Mouse (Mus musculus): ENCODE results near the gene Pla2g4e. TPM values are rescaled to one million over a fixed set of nuclear protein-coding genes. Genes with fewer than 3 reads are reported as not detected.
A peak's percentile ranks its signal among the peaks of the same experiment; 100 is the strongest.

Pla2g4e gene
- polyA plus RNA-seq, 1 experiment from 2014 or later, result not detected

DNA sequence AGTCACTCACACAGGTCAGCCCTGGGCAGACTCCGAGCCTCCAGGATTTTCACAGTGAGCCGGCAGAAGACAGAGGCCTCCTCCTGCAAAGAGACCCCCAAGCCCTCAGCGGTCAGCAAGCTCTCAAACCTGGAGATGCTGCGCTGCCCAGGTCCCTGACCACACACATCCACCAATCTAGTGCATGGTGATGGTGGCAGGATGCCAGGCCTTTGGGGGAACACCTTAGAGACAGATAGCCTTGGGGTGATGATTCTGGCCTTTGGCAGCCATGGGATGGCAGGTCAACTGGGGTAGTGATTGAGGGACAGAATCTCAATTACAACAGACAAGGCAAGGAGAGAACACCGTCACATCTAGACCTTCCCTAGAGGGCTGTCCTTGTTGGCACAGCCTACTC is 39.0 kb upstream of the Pla2g4e start:
- H3K4me2 ChIP-seq (ENCODE audit: low read length), result no peak overlapping the region
- WGBS, result 75% methylated on average over 5 of the region's 5 CpGs
- H3K4me3 ChIP-seq (replicated peaks; ENCODE audit: low read depth, low read length), result no peak overlapping the region
- no peaks in the 10 kb centered on the region for H3K4me1 ChIP-seq (replicated peaks; ENCODE audit: insufficient read depth, low read length)
- ATAC-seq (replicated peaks; ENCODE audit: low FRiP score, low read depth) (no peak), DNase-seq (ENCODE audit: low spot score) (no peak)
- no peaks in the 10 kb centered on the region for H3K27me3 ChIP-seq (ENCODE audit: insufficient read depth, low read length)
- no peaks in the 10 kb centered on the region for H3K9me3 ChIP-seq (replicated peaks; ENCODE audit: low read length)
- H3K9ac ChIP-seq (ENCODE audit: low read depth, low read length), result no peak overlapping the region
- no peak for TF ChIP-seq CTCF (IDR thresholded peaks at IDR 0.05; ENCODE audit: low read depth)
- no peaks in the 10 kb centered on the region for H3K36me3 ChIP-seq (ENCODE audit: insufficient read depth, low read length)
- H3K27ac ChIP-seq, result no peak overlapping the region

DNA sequence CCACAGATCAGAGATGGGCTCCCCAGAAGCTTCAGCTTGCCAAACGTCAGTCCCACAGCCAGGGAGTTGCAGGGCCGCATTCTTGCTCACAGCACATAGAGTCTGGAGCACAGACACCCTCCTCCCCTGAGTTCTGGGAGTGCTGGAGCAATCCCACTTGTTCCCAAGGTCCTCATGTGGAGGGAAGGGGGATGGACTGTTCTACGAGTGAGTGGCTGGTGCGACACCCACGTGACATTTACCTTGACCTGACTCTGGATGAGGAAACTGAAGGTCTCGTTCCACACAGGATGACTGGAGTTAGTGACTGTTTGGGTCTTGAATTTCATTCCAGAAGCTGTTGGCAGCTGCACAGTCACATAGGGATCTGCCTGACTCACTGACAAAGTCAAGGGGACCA is 38.4 kb upstream of the Pla2g4e start:
- Histone ChIP-seq H3K36me3 (ENCODE audit: insufficient read depth, low read length) (no peaks in the 10 kb centered on the region), H3K4me3 (replicated peaks; ENCODE audit: low read depth, low read length) (no peak overlapping the region), H3K9ac (ENCODE audit: low read depth, low read length) (no peak overlapping the region), H3K4me2 (ENCODE audit: low read length) (no peak overlapping the region), H3K27ac (no peak overlapping the region), H3K9me3 (replicated peaks; ENCODE audit: low read length) (no peaks in the 10 kb centered on the region), H3K4me1 (replicated peaks; ENCODE audit: insufficient read depth, low read length) (no peaks in the 10 kb centered on the region), H3K27me3 (ENCODE audit: insufficient read depth, low read length) (no peaks in the 10 kb centered on the region)
- DNase-seq (ENCODE audit: low spot score) (no peak), ATAC-seq (replicated peaks; ENCODE audit: low FRiP score, low read depth) (no peak)
- 25% methylated on average over 6 of the region's 6 CpGs for WGBS
- no peak for TF ChIP-seq CTCF (IDR thresholded peaks at IDR 0.05; ENCODE audit: low read depth)

DNA sequence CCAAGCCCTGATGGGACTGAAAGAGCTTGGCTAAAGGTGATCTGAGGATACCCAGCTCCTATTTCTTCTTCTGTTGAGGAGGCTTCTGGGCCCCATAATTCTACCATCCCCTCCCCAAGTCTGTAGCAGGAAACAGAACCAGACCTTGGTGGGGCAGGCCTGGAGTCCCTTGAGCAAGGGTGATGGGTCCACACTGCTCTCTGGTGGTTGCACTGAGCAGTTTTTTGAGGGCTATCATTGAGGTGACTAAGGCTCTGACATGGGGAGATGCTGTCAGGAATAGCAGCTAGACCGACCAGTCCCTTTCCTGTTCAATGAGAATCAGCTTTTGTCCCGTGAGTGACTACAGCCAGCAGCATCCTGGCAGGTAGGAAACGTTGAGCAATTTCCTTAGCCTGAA is 36.1 kb upstream of the Pla2g4e start:
- WGBS, result 56% methylated on average over 3 of the region's 3 CpGs
- H3K9me3 ChIP-seq (replicated peaks; ENCODE audit: low read length), result no peaks in the 10 kb centered on the region
- no peaks in the 10 kb centered on the region for H3K4me1 ChIP-seq (replicated peaks; ENCODE audit: insufficient read depth, low read length)
- H3K4me2 ChIP-seq (ENCODE audit: low read length), result no peak overlapping the region
- TF ChIP-seq CTCF (IDR thresholded peaks at IDR 0.05; ENCODE audit: low read depth), result peak; percentile 45
- H3K27me3 ChIP-seq (ENCODE audit: insufficient read depth, low read length), result no peaks in the 10 kb centered on the region
- H3K36me3 ChIP-seq (ENCODE audit: insufficient read depth, low read length), result no peaks in the 10 kb centered on the region
- no peak overlapping the region for H3K27ac ChIP-seq
- no peak overlapping the region for H3K4me3 ChIP-seq (replicated peaks; ENCODE audit: low read depth, low read length)
- DNase-seq (ENCODE audit: low spot score), result no peak
- no peak for ATAC-seq (replicated peaks; ENCODE audit: low FRiP score, low read depth)
- no peak overlapping the region for H3K9ac ChIP-seq (ENCODE audit: low read depth, low read length)

DNA sequence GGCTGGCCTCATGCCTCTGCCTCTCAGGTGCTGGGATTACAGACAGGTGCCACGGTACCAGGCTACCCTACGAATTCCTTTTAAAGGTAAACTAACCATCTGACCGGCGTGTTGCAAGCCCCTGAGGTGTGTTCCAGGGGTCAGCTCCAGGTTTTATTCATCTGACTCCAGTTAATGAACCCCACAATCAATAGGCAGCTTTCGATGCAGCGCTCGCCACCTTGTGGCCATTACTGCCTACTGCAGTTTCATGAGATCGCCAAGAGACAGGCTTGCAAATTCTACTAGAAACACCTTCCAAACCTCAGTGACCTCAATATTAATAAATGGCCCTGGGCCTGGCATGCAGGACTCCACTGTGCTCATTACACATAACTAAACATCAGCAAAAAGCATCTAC is 34.8 kb upstream of the Pla2g4e start:
- 14% methylated on average over 8 of the region's 8 CpGs for WGBS
- DNase-seq (ENCODE audit: low spot score) (peak; percentile 63), ATAC-seq (replicated peaks; ENCODE audit: low FRiP score, low read depth) (no peak)

DNA sequence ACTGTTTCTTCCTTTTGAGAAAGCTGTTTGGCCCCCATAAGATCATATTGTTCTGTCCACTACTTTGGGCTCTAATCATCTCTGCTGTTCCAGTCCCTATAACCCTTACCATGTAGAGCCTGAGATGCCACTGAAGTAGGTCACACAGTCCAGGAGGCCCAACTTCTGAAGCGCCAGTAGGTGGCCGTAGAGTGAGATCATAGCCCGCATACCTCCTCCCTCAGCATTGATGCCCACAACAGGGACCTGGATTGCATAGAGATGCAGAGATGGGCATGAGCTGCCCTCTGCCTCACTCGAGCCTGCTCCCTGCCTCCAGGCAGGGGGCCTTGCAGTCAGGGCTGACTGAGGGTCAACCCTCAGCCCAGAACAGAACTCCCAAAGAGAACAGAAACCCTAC is 31.8 kb upstream of the Pla2g4e start:
- H3K9me3 ChIP-seq (replicated peaks; ENCODE audit: low read length), result no peaks in the 10 kb centered on the region
- WGBS, result 72% methylated on average over 4 of the region's 4 CpGs
- DNase-seq (ENCODE audit: low spot score) (no peak), ATAC-seq (replicated peaks; ENCODE audit: low FRiP score, low read depth) (no peak)
- no peaks in the 10 kb centered on the region for H3K4me1 ChIP-seq (replicated peaks; ENCODE audit: insufficient read depth, low read length)
- H3K9ac ChIP-seq (ENCODE audit: low read depth, low read length), result no peak overlapping the region
- no peaks in the 10 kb centered on the region for H3K36me3 ChIP-seq (ENCODE audit: insufficient read depth, low read length)
- H3K27ac ChIP-seq, result no peak overlapping the region
- no peak overlapping the region for H3K4me3 ChIP-seq (replicated peaks; ENCODE audit: low read depth, low read length)
- H3K4me2 ChIP-seq (ENCODE audit: low read length), result no peak overlapping the region
- H3K27me3 ChIP-seq (ENCODE audit: insufficient read depth, low read length), result no peaks in the 10 kb centered on the region
- no peak for TF ChIP-seq CTCF (IDR thresholded peaks at IDR 0.05; ENCODE audit: low read depth)

More for the DNA sequence above, 34.8 kb upstream of the Pla2g4e start:
- Histone ChIP-seq H3K4me3 (replicated peaks; ENCODE audit: low read depth, low read length) (no peak overlapping the region), H3K4me1 (replicated peaks; ENCODE audit: insufficient read depth, low read length) (no peaks in the 10 kb centered on the region), H3K36me3 (ENCODE audit: insufficient read depth, low read length) (no peaks in the 10 kb centered on the region), H3K9me3 (replicated peaks; ENCODE audit: low read length) (no peaks in the 10 kb centered on the region), H3K4me2 (ENCODE audit: low read length) (no peak overlapping the region), H3K27me3 (ENCODE audit: insufficient read depth, low read length) (no peaks in the 10 kb centered on the region), H3K27ac (no peak overlapping the region), H3K9ac (ENCODE audit: low read depth, low read length) (no peak overlapping the region)
- peak; percentile 83 for TF ChIP-seq CTCF (IDR thresholded peaks at IDR 0.05; ENCODE audit: low read depth)

DNA sequence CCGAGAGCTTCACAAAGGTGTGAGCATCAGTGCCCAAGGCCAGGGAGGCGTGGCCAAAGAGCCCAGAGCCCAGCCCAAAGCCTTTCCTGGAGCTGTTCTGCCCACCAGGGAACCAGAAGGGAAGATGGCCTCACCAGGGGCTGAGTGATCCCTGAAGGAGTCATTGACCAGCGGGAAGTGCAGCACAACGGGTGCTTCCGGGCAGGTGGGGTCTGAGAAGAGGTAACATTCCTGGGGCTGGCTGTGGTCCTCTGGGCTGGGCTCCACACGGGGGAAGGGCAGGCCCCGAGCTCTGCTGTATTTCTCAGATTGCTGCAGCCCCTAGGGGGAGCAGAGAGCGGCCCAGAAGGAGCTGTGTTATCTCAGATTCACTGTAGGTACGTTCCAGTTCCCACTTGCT is 23.5 kb upstream of the Pla2g4e start:
- Histone ChIP-seq H3K4me3 (replicated peaks; ENCODE audit: low read depth, low read length) (no peak overlapping the region), H3K9me3 (replicated peaks; ENCODE audit: low read length) (no peaks in the 10 kb centered on the region)
- 1% methylated on average over 9 of the region's 9 CpGs for WGBS

DNA sequence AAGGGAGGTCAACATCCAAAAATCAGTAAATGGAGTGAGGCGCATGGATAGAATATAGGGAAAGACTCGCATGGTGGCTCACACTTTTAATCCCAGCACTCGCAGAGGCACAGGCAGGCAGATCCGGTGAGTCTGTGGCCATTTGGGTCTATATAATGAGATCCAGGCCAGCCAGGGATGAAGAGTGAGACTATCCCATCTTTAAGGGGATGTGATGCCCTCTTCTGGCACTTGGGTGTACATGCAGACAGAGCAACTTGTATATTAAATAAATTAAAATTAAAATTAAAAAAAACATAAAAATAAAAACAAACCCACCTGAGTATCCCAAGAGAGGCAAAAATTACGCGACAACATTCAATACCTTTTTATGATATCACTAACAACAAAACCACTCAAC is 20.4 kb upstream of the Pla2g4e start:
- 77% methylated on average over 6 of the region's 6 CpGs for WGBS

More for the DNA sequence above, 23.5 kb upstream of the Pla2g4e start:
- DNase-seq (ENCODE audit: low spot score), result peak; percentile 52
- no peaks in the 10 kb centered on the region for H3K4me1 ChIP-seq (replicated peaks; ENCODE audit: insufficient read depth, low read length)
- H3K36me3 ChIP-seq (ENCODE audit: insufficient read depth, low read length), result no peaks in the 10 kb centered on the region
- H3K4me2 ChIP-seq (ENCODE audit: low read length), result peak overlapping the region; percentile 35
- H3K9ac ChIP-seq (ENCODE audit: low read depth, low read length), result no peak overlapping the region
- peak; percentile 85 for ATAC-seq (replicated peaks; ENCODE audit: low FRiP score, low read depth)
- peak; percentile 61 for TF ChIP-seq CTCF (IDR thresholded peaks at IDR 0.05; ENCODE audit: low read depth)
- no peaks in the 10 kb centered on the region for H3K27me3 ChIP-seq (ENCODE audit: insufficient read depth, low read length)
- no peak overlapping the region for H3K27ac ChIP-seq

More for the DNA sequence above, 20.4 kb upstream of the Pla2g4e start:
- no peak overlapping the region for H3K4me3 ChIP-seq (replicated peaks; ENCODE audit: low read depth, low read length)
- no peak overlapping the region for H3K9ac ChIP-seq (ENCODE audit: low read depth, low read length)
- H3K4me1 ChIP-seq (replicated peaks; ENCODE audit: insufficient read depth, low read length), result no peaks in the 10 kb centered on the region
- H3K27ac ChIP-seq, result no peak overlapping the region
- DNase-seq (ENCODE audit: low spot score), result peak; percentile 7
- ATAC-seq (replicated peaks; ENCODE audit: low FRiP score, low read depth), result no peak
- H3K27me3 ChIP-seq (ENCODE audit: insufficient read depth, low read length), result no peaks in the 10 kb centered on the region
- no peak overlapping the region for H3K4me2 ChIP-seq (ENCODE audit: low read length)
- no peaks in the 10 kb centered on the region for H3K9me3 ChIP-seq (replicated peaks; ENCODE audit: low read length)
- no peaks in the 10 kb centered on the region for H3K36me3 ChIP-seq (ENCODE audit: insufficient read depth, low read length)
- peak; percentile 41 for TF ChIP-seq CTCF (IDR thresholded peaks at IDR 0.05; ENCODE audit: low read depth)
